Mouse (Mus musculus): Measurements from ENCODE around the gene Kcnq2. TPM values are rescaled to one million over a fixed set of nuclear protein-coding genes. Genes with fewer than 3 reads are reported as not detected.

Kcnq2 gene
- total RNA-seq, 2 experiments from 2014 or later = 275 to 280 TPM

GRCm38 (mm10) chr2:181125726-181126455, 9.2 kb downstream of the Kcnq2 start:
- H3K4me3 ChIP-seq = no peak overlapping the region
- intact Hi-C loops (cut with DNase I) = no loop called here
- TF ChIP-seq CTCF (IDR thresholded peaks at IDR 0.05) = no peak
- peak overlapping the region; percentile 56 for H3K27ac ChIP-seq
- no peak for DNase-seq (ENCODE audit: extremely low spot score in 1 of 2, low spot score in 2 of 2)

- TF ChIP-seq CTCF (IDR thresholded peaks at IDR 0.05) = no peak
- no peak for DNase-seq (ENCODE audit: extremely low spot score in 1 of 2, low spot score in 2 of 2)
- intact Hi-C loops (cut with DNase I) = no loop called here
- H3K27ac ChIP-seq = peak overlapping the region; percentile 60
- no peak overlapping the region for H3K4me3 ChIP-seq
Measured at GRCm38 (mm10) chr2:181122642-181123041, 12.5 kb downstream of the Kcnq2 start.

- no peak for DNase-seq (ENCODE audit: extremely low spot score in 1 of 2, low spot score in 2 of 2)
- no peak for TF ChIP-seq CTCF (IDR thresholded peaks at IDR 0.05)
- Histone ChIP-seq H3K27ac (peak overlapping the region; percentile 88), H3K4me3 (no peak overlapping the region)
- intact Hi-C loops (cut with DNase I) = loop anchor here (2.0 kb wide), 2 partner anchors 22 to 30 kb away; no protein-coding TSS in a partner anchor
Measured at GRCm38 (mm10) chr2:181120922-181121449, 14.1 kb downstream of the Kcnq2 start.

- intact Hi-C loops (cut with DNase I) = loop anchor here (2.0 kb wide), 2 partner anchors 23 to 31 kb away; no protein-coding TSS in a partner anchor
Measured at GRCm38 (mm10) chr2:181119952-181120351, 15.1 kb downstream of the Kcnq2 start.

GRCm38 (mm10) chr2:181116436-181116835, 18.7 kb downstream of the Kcnq2 start:
- no peak overlapping the region for H3K4me3 ChIP-seq

More at GRCm38 (mm10) chr2:181119952-181120351, 15.1 kb downstream of the Kcnq2 start:
- TF ChIP-seq CTCF (IDR thresholded peaks at IDR 0.05) = no peak
- Histone ChIP-seq H3K27ac (peak overlapping the region; percentile 88), H3K4me3 (no peak overlapping the region)
- peak; percentile 83 to 86 for DNase-seq (ENCODE audit: extremely low spot score in 1 of 2, low spot score in 2 of 2)

GRCm38 (mm10) chr2:181115367-181115766, 19.7 kb downstream of the Kcnq2 start:
- TF ChIP-seq CTCF (IDR thresholded peaks at IDR 0.05) = no peak
- Histone ChIP-seq H3K4me3 (no peak overlapping the region), H3K27ac (peak overlapping the region; percentile 36; the same call in 1 of the 2 replicates)
- no peak for DNase-seq (ENCODE audit: extremely low spot score in 1 of 2, low spot score in 2 of 2)
- intact Hi-C loops (cut with DNase I) = no loop called here

More at GRCm38 (mm10) chr2:181116436-181116835, 18.7 kb downstream of the Kcnq2 start:
- TF ChIP-seq CTCF (IDR thresholded peaks at IDR 0.05) = no peak
- peak overlapping the region; percentile 63 for H3K27ac ChIP-seq
- DNase-seq (ENCODE audit: extremely low spot score in 1 of 2, low spot score in 2 of 2) = no peak
- intact Hi-C loops (cut with DNase I) = no loop called here

- DNase-seq (ENCODE audit: extremely low spot score in 1 of 2, low spot score in 2 of 2) = peak in 1 of 2 experiments; percentile 51
- intact Hi-C loops (cut with DNase I) = no loop called here
- TF ChIP-seq CTCF (IDR thresholded peaks at IDR 0.05) = no peak
- Histone ChIP-seq H3K4me3 (no peak overlapping the region), H3K27ac (peak overlapping the region; percentile 29; the same call in 1 of the 2 replicates)
Measured at GRCm38 (mm10) chr2:181113762-181114361, 21.2 kb downstream of the Kcnq2 start.

- intact Hi-C loops (cut with DNase I) = no loop called here
- Histone ChIP-seq H3K27ac (no peak overlapping the region), H3K4me3 (no peak overlapping the region)
- DNase-seq (ENCODE audit: extremely low spot score in 1 of 2, low spot score in 2 of 2) = no peak
- TF ChIP-seq CTCF (IDR thresholded peaks at IDR 0.05) = peak; percentile 20
Measured at GRCm38 (mm10) chr2:181111665-181112064, 23.4 kb downstream of the Kcnq2 start.

GRCm38 (mm10) chr2:181104111-181104510, 31.0 kb downstream of the Kcnq2 start:
- TF ChIP-seq CTCF (IDR thresholded peaks at IDR 0.05) = peak; percentile 41
- Histone ChIP-seq H3K27ac (no peak overlapping the region), H3K4me3 (no peak overlapping the region)
- intact Hi-C loops (cut with DNase I) = no loop called here
- no peak for DNase-seq (ENCODE audit: extremely low spot score in 1 of 2, low spot score in 2 of 2)

- H3K4me3 ChIP-seq = no peak overlapping the region
- no peak for TF ChIP-seq CTCF (IDR thresholded peaks at IDR 0.05)
- intact Hi-C loops (cut with DNase I) = no loop called here
- H3K27ac ChIP-seq = no peak overlapping the region
- DNase-seq (ENCODE audit: extremely low spot score in 1 of 2, low spot score in 2 of 2) = no peak
Measured at GRCm38 (mm10) chr2:181102161-181102560, 32.9 kb downstream of the Kcnq2 start.

- intact Hi-C loops (cut with DNase I) = no loop called here
- TF ChIP-seq CTCF (IDR thresholded peaks at IDR 0.05) = no peak
- no peak overlapping the region for H3K27ac ChIP-seq
Measured at GRCm38 (mm10) chr2:181101626-181102025, 33.5 kb downstream of the Kcnq2 start.

GRCm38 (mm10) chr2:181100087-181100486, 35.0 kb downstream of the Kcnq2 start:
- intact Hi-C loops (cut with DNase I) = no loop called here
- TF ChIP-seq CTCF (IDR thresholded peaks at IDR 0.05) = no peak
- no peak for DNase-seq (ENCODE audit: extremely low spot score in 1 of 2, low spot score in 2 of 2)
- H3K27ac ChIP-seq = no peak overlapping the region
- H3K4me3 ChIP-seq = no peak overlapping the region

More at GRCm38 (mm10) chr2:181101626-181102025, 33.5 kb downstream of the Kcnq2 start:
- no peak for DNase-seq (ENCODE audit: extremely low spot score in 1 of 2, low spot score in 2 of 2)
- H3K4me3 ChIP-seq = no peak overlapping the region

Measured in left cerebral cortex, adult 2 months (tissue).